Mouse (Mus musculus): Measurements from ENCODE around the gene Car2.

Gene Car2

GRCm38 (mm10) chr3:14886102-14887098, at the start of gene Car2:
Gene Car2 (plus strand): TSS chr3:14886273.
- ChIA-PET CTCF (interaction anchor here (0.5 to 1.7 kb wide), 15 partner anchors 9 to 1922 kb away, joined by 3 to 7 read pairs (median 4); partner anchors contain the start of gene 1810022K09Rik (in 1 of the 4)), POLR2A (interaction anchor here (0.6 to 1.5 kb wide), 13 partner anchors 12 to 453 kb away, joined by 3 to 9 read pairs (median 4); partner anchors contain the start of genes 1810022K09Rik (in 1 of the 4), Car13 (in 1 of the 4) and Car3 (in 1 of the 4))

- CTCF ChIA-PET, result no interaction called here
Measured at GRCm38 (mm10) chr3:14838936-14839335, 47.1 kb upstream of the Car2 start.

GRCm38 (mm10) chr3:14839466-14840118, 46.5 kb upstream of the Car2 start:
- POLR2A ChIA-PET, result no interaction called here
- CTCF ChIA-PET, result no interaction called here

More at GRCm38 (mm10) chr3:14838936-14839335, 47.1 kb upstream of the Car2 start:
- POLR2A ChIA-PET, result no interaction called here

- CTCF ChIA-PET, result no interaction called here
- POLR2A ChIA-PET, result no interaction called here
Measured at GRCm38 (mm10) chr3:14848587-14849254, 37.4 kb upstream of the Car2 start.

GRCm38 (mm10) chr3:14853966-14854365, 32.1 kb upstream of the Car2 start:
- CTCF ChIA-PET, result no interaction called here

GRCm38 (mm10) chr3:14854446-14854845, 31.6 kb upstream of the Car2 start:
- ChIA-PET POLR2A (no interaction called here), CTCF (no interaction called here)

More at GRCm38 (mm10) chr3:14853966-14854365, 32.1 kb upstream of the Car2 start:
- POLR2A ChIA-PET, result no interaction called here

GRCm38 (mm10) chr3:14857874-14858273, 28.2 kb upstream of the Car2 start:
- POLR2A ChIA-PET, result no interaction called here
- CTCF ChIA-PET, result no interaction called here

- ChIA-PET POLR2A (no interaction called here), CTCF (interaction anchor here in 1 of 4 experiments (0.7 kb wide), 1 partner anchor 86 kb away, joined by 5 read pairs; no protein-coding TSS in a partner anchor)
Measured at GRCm38 (mm10) chr3:14860291-14860690, 25.8 kb upstream of the Car2 start.

- ChIA-PET POLR2A (no interaction called here), CTCF (interaction anchor here in 1 of 4 experiments (0.7 kb wide), 1 partner anchor 87 kb away, joined by 5 read pairs; no protein-coding TSS in a partner anchor)
Measured at GRCm38 (mm10) chr3:14861165-14861564, 24.9 kb upstream of the Car2 start.

GRCm38 (mm10) chr3:14861787-14862186, 24.3 kb upstream of the Car2 start:
- POLR2A ChIA-PET, result interaction anchor here in 2 of 4 experiments (0.7 to 0.8 kb wide), 2 partner anchors 11 to 195 kb away, joined by 3 read pairs; no protein-coding TSS in a partner anchor
- CTCF ChIA-PET, result interaction anchor here in 1 of 4 experiments (0.9 kb wide), 1 partner anchor 195 kb away, joined by 3 read pairs; no protein-coding TSS in a partner anchor

- ChIA-PET POLR2A (interaction anchor here in 3 of 4 experiments (0.7 to 1.8 kb wide), 8 partner anchors 11 to 252 kb away, joined by 3 to 6 read pairs (median 3); partner anchors contain the start of genes 1810022K09Rik (in 3 of the 3), Car13 (in 2 of the 3) and Car2 (in 1 of the 3)), CTCF (interaction anchor here in 3 of 4 experiments (0.7 to 1.6 kb wide), 5 partner anchors 11 to 332 kb away, joined by 3 to 11 read pairs (median 3); partner anchors contain the start of gene 1810022K09Rik (in 1 of the 3))
Measured at GRCm38 (mm10) chr3:14862654-14863021, 23.4 kb upstream of the Car2 start.

- ChIA-PET POLR2A (interaction anchor here (0.7 to 1.8 kb wide), 7 partner anchors 23 to 252 kb away, joined by 3 to 6 read pairs (median 3); partner anchors contain the start of genes 1810022K09Rik (in 3 of the 4), Car13 (in 2 of the 4) and Car2 (in 1 of the 4)), CTCF (interaction anchor here in 3 of 4 experiments (0.6 to 1.6 kb wide), 6 partner anchors 11 to 331 kb away, joined by 3 to 11 read pairs (median 3); partner anchors contain the start of gene 1810022K09Rik (in 2 of the 3))
Measured at GRCm38 (mm10) chr3:14863022-14863711, 22.9 kb upstream of the Car2 start, which contains the start of gene Car3. Gene Car3 (plus strand): TSS chr3:14863512.

GRCm38 (mm10) chr3:14863922-14864321, 22.2 kb upstream of the Car2 start:
- POLR2A ChIA-PET, result interaction anchor here in 3 of 4 experiments (1.3 to 1.8 kb wide), 5 partner anchors 222 to 253 kb away, joined by 3 to 6 read pairs (median 3); partner anchors contain the start of genes 1810022K09Rik (in 3 of the 3) and Car13 (in 2 of the 3)
- CTCF ChIA-PET, result interaction anchor here in 3 of 4 experiments (0.6 to 1.6 kb wide), 4 partner anchors 10 to 331 kb away, joined by 3 to 11 read pairs (median 3); partner anchors contain the start of gene 1810022K09Rik (in 1 of the 3)

- CTCF ChIA-PET, result interaction anchor here in 1 of 4 experiments (1.0 kb wide), 1 partner anchor 8 kb away, joined by 3 read pairs; no protein-coding TSS in a partner anchor
- POLR2A ChIA-PET, result interaction anchor here in 2 of 4 experiments (0.6 to 0.7 kb wide), 2 partner anchors 219 to 264 kb away, joined by 3 to 6 read pairs; no protein-coding TSS in a partner anchor
Measured at GRCm38 (mm10) chr3:14865941-14866340, 20.1 kb upstream of the Car2 start.

- POLR2A ChIA-PET, result interaction anchor here in 1 of 4 experiments (1.2 kb wide), 1 partner anchor 310 kb away, joined by 3 read pairs; no protein-coding TSS in a partner anchor
- CTCF ChIA-PET, result interaction anchor here in 3 of 4 experiments (1.0 to 1.8 kb wide), 8 partner anchors 14 to 375 kb away, joined by 3 to 9 read pairs (median 4); partner anchors contain the start of gene Car2 (in 2 of the 3)
Measured at GRCm38 (mm10) chr3:14869779-14870178, 16.3 kb upstream of the Car2 start.

- ChIA-PET CTCF (interaction anchor here in 3 of 4 experiments (1.0 to 1.8 kb wide), 7 partner anchors 15 to 374 kb away, joined by 3 to 9 read pairs (median 4); partner anchors contain the start of gene Car2 (in 2 of the 3)), POLR2A (interaction anchor here in 1 of 4 experiments (1.2 kb wide), 1 partner anchor 309 kb away, joined by 3 read pairs; no protein-coding TSS in a partner anchor)
Measured at GRCm38 (mm10) chr3:14870528-14870927, 15.5 kb upstream of the Car2 start.

- CTCF ChIA-PET, result interaction anchor here in 1 of 4 experiments (0.7 kb wide), 1 partner anchor 222 kb away, joined by 3 read pairs; no protein-coding TSS in a partner anchor
- POLR2A ChIA-PET, result interaction anchor here in 1 of 4 experiments (0.6 kb wide), 1 partner anchor 230 kb away, joined by 3 read pairs; the partner anchor contains the start of gene Car13
Measured at GRCm38 (mm10) chr3:14871386-14871785, 14.7 kb upstream of the Car2 start.
